Mouse (Mus musculus) hindbrain, embryonic 14.5 days (tissue): ENCODE data around the gene Magel2. TPM values are rescaled to one million over a fixed set of nuclear protein-coding genes. Genes with fewer than 3 reads are reported as not detected.

ENCODE experiments used
- ATAC-seq: fragments of 200-750 bp; cut with Nextera tagmentation; 2 replicates; pipeline ENCODE4 v1.8.0; 2017; ENCODE audit warnings: moderate number of reproducible peaks, mild to moderate bottlenecking, moderate TSS enrichment, moderate library complexity; ENCODE audit not compliant: low FRiP score
- DNase-seq: peaks from one replicate; pipeline ENCODE4 v3.0.0-alpha.2; 2015; ENCODE audit warnings: low spot score
- H3K27ac ChIP-seq: fragments of 300-500 bp; sonication (generic); 2 replicates; pipeline ENCODE4 v1.5.1; 2014; ENCODE audit warnings: mild to moderate bottlenecking, moderate library complexity
- H3K27me3 ChIP-seq: fragments of 300-500 bp; sonication (generic); 2 replicates; pipeline ENCODE4 v1.6.1; 2014; ENCODE audit warnings: mild to moderate bottlenecking, low read length, mixed read lengths; ENCODE audit not compliant: control insufficient read depth, insufficient read depth
- H3K36me3 ChIP-seq: fragments of 300-500 bp; sonication (generic); replicated peaks from 2 replicates; pipeline ENCODE4 v1.6.1; 2014; ENCODE audit not compliant: control insufficient read depth, insufficient read depth
- H3K4me1 ChIP-seq: fragments of 300-500 bp; sonication (generic); replicated peaks from 2 replicates; pipeline ENCODE4 v1.6.1; 2014; ENCODE audit warnings: antibody characterized with exemption, low read length, mixed read lengths; ENCODE audit not compliant: control insufficient read depth, insufficient read depth
- H3K4me2 ChIP-seq: fragments of 300-500 bp; sonication (generic); replicated peaks from 2 replicates; pipeline ENCODE4 v1.6.1; 2014; ENCODE audit warnings: mild to moderate bottlenecking, moderate library complexity
- H3K4me3 ChIP-seq: fragments of 300-500 bp; sonication (generic); replicated peaks from 2 replicates; pipeline ENCODE4 v1.5.1; 2014; ENCODE audit warnings: mild to moderate bottlenecking, low read length
- H3K9ac ChIP-seq: fragments of 300-500 bp; sonication (generic); 2 replicates; pipeline ENCODE4 v1.6.1; 2014
- H3K9me3 ChIP-seq: fragments of 300-500 bp; sonication (generic); 2 replicates; pipeline ENCODE4 v1.6.1; 2016; ENCODE audit warnings: low read length; ENCODE audit not compliant: control insufficient read depth
- WGBS: fragments of 180-500 bp; shearing (Covaris S2); extraction: QIAGEN DNeasy Blood & Tissue Kit; methylation state at CpG from one replicate; pipeline ENCODE4 v1.1.7; 2014; 5-methylcytosine and 5-hydroxymethylcytosine counted together
- polyA plus RNA-seq: library from polyadenylated mRNA; unstranded; fragments of >200 nt; fragmentation: Nextera tagmentation; extraction: Ambion mirVana; gene quantifications from 2 replicates; pipeline ENCODE4 v1.2.1, GENCODE M21; 2014

The Magel2 gene
- polyA plus RNA-seq, result 17.2 and 17.6 TPM in 2 replicates

GRCm38 (mm10) chr7:62376510-62377304 lies at the start of gene Magel2:
Magel2 (plus strand) TSS chr7:62377010.
- Histone ChIP-seq H3K27me3 (no peaks in the 10 kb centered on the region), H3K36me3 (peaks cover 9% of the 10 kb centered on the region), H3K9me3 (peaks cover 25% of the 10 kb centered on the region), H3K27ac (peak within 1 kb of the TSS; percentile 80), H3K4me3 (peak within 1 kb of the TSS; percentile 58), H3K4me1 (no peaks in the 10 kb centered on the region; the same call in 1 of the 2 replicates), H3K4me2 (peak within 1 kb of the TSS; percentile 62), H3K9ac (peak within 1 kb of the TSS; percentile 81)
- peak; percentile 76 for DNase-seq
- peak; percentile 94 for ATAC-seq
- 27% methylated on average over 31 of the region's 31 CpGs for WGBS

- no peak for ATAC-seq
- Histone ChIP-seq H3K27me3 (no peaks in the 10 kb centered on the region), H3K4me1 (peaks cover 9% of the 10 kb centered on the region; the same call in 1 of the 2 replicates), H3K4me3 (no peak overlapping the region), H3K9ac (no peak overlapping the region), H3K36me3 (no peaks in the 10 kb centered on the region), H3K27ac (no peak overlapping the region), H3K9me3 (peaks cover 9% of the 10 kb centered on the region; the same call in 1 of the 2 replicates), H3K4me2 (no peak overlapping the region)
- no peak for DNase-seq
- 28% methylated on average over 1 of the region's 1 CpGs for WGBS
These were observed 31.4 kb upstream of the Magel2 start for GRCm38 (mm10) chr7:62345411-62345810.

DNA sequence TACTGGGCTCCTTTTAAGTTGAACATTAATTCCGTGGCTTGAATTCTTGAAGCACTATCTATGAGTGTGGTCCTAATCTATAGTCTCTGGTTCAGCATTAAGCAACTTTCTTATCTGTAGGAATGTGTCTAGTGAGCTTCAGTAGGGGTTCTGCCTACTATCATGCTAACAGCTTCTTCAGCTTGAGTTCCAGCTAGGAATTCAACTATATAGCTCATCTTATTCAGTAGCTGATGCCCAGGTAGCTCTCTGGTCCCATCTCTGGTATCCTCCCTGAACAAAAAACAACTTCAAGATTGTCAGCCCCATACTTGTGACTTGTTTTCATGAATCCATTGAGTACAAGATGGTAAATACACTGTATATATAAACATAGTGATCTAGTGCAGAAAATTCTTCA lies 30.5 kb upstream of the Magel2 start, which contains the start of gene Ndn:
Ndn (plus strand) TSS at position 301 of the 400 bp plus-strand sequence.
- peaks cover 9% of the 10 kb centered on the region; the same call in 1 of the 2 replicates for H3K9me3 ChIP-seq

GRCm38 (mm10) chr7:62348106-62348803 lies 28.6 kb upstream of the Magel2 start:
- H3K4me2 ChIP-seq, result peak overlapping the region; percentile 77
- H3K9ac ChIP-seq, result peak overlapping the region; percentile 84
- no peaks in the 10 kb centered on the region for H3K36me3 ChIP-seq
- WGBS, result 15% methylated on average over 42 of the region's 42 CpGs
- ATAC-seq, result peak; percentile 93
- DNase-seq, result peak; percentile 85
- H3K4me3 ChIP-seq, result peak overlapping the region; percentile 54
- peak overlapping the region; percentile 88 for H3K27ac ChIP-seq
- no peaks in the 10 kb centered on the region for H3K27me3 ChIP-seq
- peaks cover 9% of the 10 kb centered on the region; the same call in 1 of the 2 replicates for H3K9me3 ChIP-seq
- peaks cover 10% of the 10 kb centered on the region; the same call in 1 of the 2 replicates for H3K4me1 ChIP-seq

More for the DNA sequence above, 30.5 kb upstream of the Magel2 start, which contains the start of gene Ndn:
- Histone ChIP-seq H3K4me3 (no peak within 1 kb of the TSS), H3K4me1 (peaks cover 10% of the 10 kb centered on the region; the same call in 1 of the 2 replicates), H3K27ac (no peak within 1 kb of the TSS), H3K36me3 (no peaks in the 10 kb centered on the region), H3K4me2 (no peak within 1 kb of the TSS), H3K9ac (no peak within 1 kb of the TSS), H3K27me3 (no peaks in the 10 kb centered on the region)
- no peak for ATAC-seq
- no peak for DNase-seq
- 55% methylated on average over 1 of the region's 1 CpGs for WGBS

DNA sequence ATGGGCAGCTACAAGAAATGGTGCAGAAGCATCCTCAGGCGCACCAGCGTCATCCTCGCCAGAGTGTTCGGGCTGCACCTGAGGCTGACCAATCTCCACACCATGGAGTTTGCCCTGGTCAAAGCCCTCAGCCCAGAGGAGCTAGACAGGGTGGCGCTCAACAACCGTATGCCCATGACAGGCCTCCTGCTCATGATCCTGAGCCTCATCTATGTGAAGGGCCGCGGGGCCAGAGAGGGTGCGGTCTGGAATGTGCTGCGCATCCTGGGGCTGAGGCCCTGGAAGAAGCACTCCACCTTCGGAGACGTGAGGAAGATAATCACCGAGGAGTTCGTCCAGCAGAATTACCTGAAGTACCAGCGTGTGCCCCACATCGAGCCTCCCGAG lies 28.0 kb upstream of the Magel2 start:
- peak overlapping the region; percentile 54 for H3K4me3 ChIP-seq
- peaks cover 10% of the 10 kb centered on the region; the same call in 1 of the 2 replicates for H3K4me1 ChIP-seq
- ATAC-seq (no peak; the same call in none of the 2 replicates), DNase-seq (no peak)
- peak overlapping the region; percentile 77 for H3K4me2 ChIP-seq
- H3K9ac ChIP-seq, result peak overlapping the region; percentile 84
- H3K27me3 ChIP-seq, result no peaks in the 10 kb centered on the region
- peak overlapping the region; percentile 88 for H3K27ac ChIP-seq
- WGBS, result 30% methylated on average over 17 of the region's 17 CpGs
- H3K9me3 ChIP-seq, result peaks cover 9% of the 10 kb centered on the region; the same call in 1 of the 2 replicates
- no peaks in the 10 kb centered on the region for H3K36me3 ChIP-seq

- no peak overlapping the region for H3K4me3 ChIP-seq
- ATAC-seq (no peak), DNase-seq (no peak)
- H3K27ac ChIP-seq, result 0 out of 2 replicates have a peak overlapping the region, but pooled peaks have one; percentile 2
- peak overlapping the region; percentile 5; the same call in 1 of the 2 replicates for H3K4me2 ChIP-seq
- no peaks in the 10 kb centered on the region for H3K36me3 ChIP-seq
- peaks cover 10% of the 10 kb centered on the region; the same call in 1 of the 2 replicates for H3K4me1 ChIP-seq
- no peak overlapping the region for H3K9ac ChIP-seq
- peaks cover 9% of the 10 kb centered on the region; the same call in 1 of the 2 replicates for H3K9me3 ChIP-seq
- 45% methylated on average over 8 of the region's 8 CpGs for WGBS
- no peaks in the 10 kb centered on the region for H3K27me3 ChIP-seq
These were observed 25.5 kb upstream of the Magel2 start for GRCm38 (mm10) chr7:62351266-62351665.

GRCm38 (mm10) chr7:62365039-62365636 lies 11.7 kb upstream of the Magel2 start:
- peak overlapping the region; percentile 65 for H3K9ac ChIP-seq
- peak; percentile 54 for DNase-seq

DNA sequence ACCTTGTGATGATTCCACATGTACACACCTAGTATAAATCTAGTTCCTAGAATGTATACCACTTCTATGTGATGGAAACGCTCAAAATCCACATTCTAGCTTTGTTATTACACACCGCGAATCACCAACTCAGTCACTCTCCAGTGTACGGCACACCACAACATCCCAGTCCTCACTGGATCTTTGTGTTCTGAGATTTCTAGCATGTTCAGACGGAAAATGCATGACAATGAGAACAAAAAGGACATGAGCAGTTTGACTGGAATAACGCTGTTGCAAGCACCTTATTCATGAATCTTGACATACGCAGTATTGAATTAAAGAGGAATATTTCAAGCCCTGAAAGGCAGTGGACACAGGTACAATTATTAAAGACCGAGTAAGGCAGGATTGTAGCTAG lies 10.1 kb upstream of the Magel2 start:
- H3K4me1 ChIP-seq, result no peaks in the 10 kb centered on the region
- no peaks in the 10 kb centered on the region for H3K36me3 ChIP-seq
- peak overlapping the region; percentile 62 for H3K9ac ChIP-seq
- peak overlapping the region; percentile 45 for H3K4me2 ChIP-seq
- ATAC-seq, result peak; percentile 27; the same call in 1 of the 2 replicates
- peak overlapping the region; percentile 24 for H3K4me3 ChIP-seq
- peak; percentile 58 for DNase-seq
- H3K9me3 ChIP-seq, result 0 out of 2 replicates have a peak, but pooled peaks cover 5% of the 10 kb centered on the region
- peak overlapping the region; percentile 93 for H3K27ac ChIP-seq
- no peaks in the 10 kb centered on the region for H3K27me3 ChIP-seq
- 44% methylated on average over 8 of the region's 8 CpGs for WGBS

More at GRCm38 (mm10) chr7:62365039-62365636, 11.7 kb upstream of the Magel2 start:
- Histone ChIP-seq H3K4me1 (no peaks in the 10 kb centered on the region), H3K36me3 (no peaks in the 10 kb centered on the region), H3K27me3 (no peaks in the 10 kb centered on the region), H3K27ac (peak overlapping the region; percentile 93), H3K4me3 (peak overlapping the region; percentile 26), H3K9me3 (0 out of 2 replicates have a peak, but pooled peaks cover 5% of the 10 kb centered on the region), H3K4me2 (peak overlapping the region; percentile 47)
- WGBS, result 47% methylated on average over 7 of the region's 7 CpGs
- peak; percentile 87 for ATAC-seq
